Mouse (Mus musculus) CH12.LX (cell line): Measurements from ENCODE around the gene Wnt1.

Experiments used
- BHLHE40 ChIP-seq: IDR thresholded peaks from 2 replicates; pipeline ENCODE4 v1.6.1; 2011; ENCODE audit warnings: mild to moderate bottlenecking, low read depth, low read length, improper control_type of control experiment
- CHD2 ChIP-seq: IDR thresholded peaks from 2 replicates; pipeline ENCODE4 v1.6.1; 2011; ENCODE audit warnings: low read length, improper control_type of control experiment
- CTCF ChIP-seq, 2 experiments: IDR thresholded peaks in 1 of 2; conservative IDR thresholded peaks in 1 of 2; 2 replicates each; pipeline ENCODE4 v1.5.1; 2011 to 2012; ENCODE audit warnings: low read depth in 2 of 2, low read length in 2 of 2, improper control_type of control experiment in 1 of 2, inconsistent platforms in 1 of 2, mild to moderate bottlenecking in 1 of 2, moderate library complexity in 1 of 2
- KAT2A ChIP-seq: IDR thresholded peaks from 2 replicates; pipeline ENCODE4 v1.6.1; 2012; ENCODE audit warnings: low read length, improper control_type of control experiment, inconsistent platforms; ENCODE audit not compliant: insufficient replicate concordance
- MXI1 ChIP-seq: IDR thresholded peaks from 2 replicates; pipeline ENCODE4 v1.6.1; 2011; ENCODE audit warnings: mild to moderate bottlenecking, low read depth, low read length, improper control_type of control experiment
- POLR2A ChIP-seq: IDR thresholded peaks from 2 replicates; pipeline ENCODE4 v1.6.1; 2011; ENCODE audit warnings: low read depth, mild to moderate bottlenecking, improper control_type of control experiment, low read length
- SMC3 ChIP-seq: IDR thresholded peaks from 2 replicates; pipeline ENCODE4 v1.6.1; 2011; ENCODE audit warnings: low read depth, low read length, improper control_type of control experiment
- TBP ChIP-seq: conservative IDR thresholded peaks from 2 replicates; pipeline ENCODE4 v1.6.1; 2011; ENCODE audit warnings: low read depth, low read length, improper control_type of control experiment
- USF1 ChIP-seq: IDR thresholded peaks from 2 replicates; pipeline ENCODE4 v1.6.1; 2014; ENCODE audit warnings: low read depth, mild to moderate bottlenecking, inconsistent platforms, low read length, improper control_type of control experiment

DNA sequence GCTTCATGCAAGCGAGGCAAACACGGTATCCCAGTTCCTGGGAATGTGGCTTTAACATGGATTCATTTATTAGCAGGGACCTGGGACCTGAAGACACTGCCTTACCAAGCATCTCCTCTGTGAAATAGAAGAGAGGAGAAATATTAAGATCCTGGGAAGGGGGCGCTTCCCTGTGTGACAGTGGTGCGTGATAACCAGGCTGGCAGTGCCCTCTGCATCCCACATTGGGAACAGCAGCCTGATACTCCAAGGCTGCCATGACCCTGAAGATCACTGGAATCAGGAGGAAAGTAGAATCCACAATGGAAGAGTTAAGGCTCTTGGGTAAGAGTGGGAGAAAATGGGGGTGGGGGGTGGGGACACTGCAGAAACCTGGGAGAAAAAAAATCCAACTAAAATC, 1.7 kb upstream of the Wnt1 start:
- no peak for TF ChIP-seq TBP
- peak in 1 of 2 experiments; percentile 77; a peak in 2 of 4 replicates for TF ChIP-seq CTCF (conservative IDR thresholded peaks at IDR 0.05 in 1 of 2, IDR thresholded peaks at IDR 0.05 in 1 of 2; ENCODE audit: low read depth in 2 of 2, low read length in 2 of 2)
- TF ChIP-seq USF1: no peak
- no peak for TF ChIP-seq KAT2A
- TF ChIP-seq CHD2: no peak
- TF ChIP-seq MXI1: no peak
- TF ChIP-seq SMC3: peak; percentile 53
- no peak for TF ChIP-seq BHLHE40
- no peak for TF ChIP-seq POLR2A
